Mouse (Mus musculus) frontal cortex, postnatal 10 days (tissue): ENCODE data around the gene Cfap97d1.

Source experiments
- DNase-seq, 2 experiments: peaks; one replicate each; pipeline ENCODE4 v3.0.0; 2022; ENCODE audit warnings: low spot score in 2 of 2, mixed read lengths in 1 of 2

The Cfap97d1 gene

GRCm38 (mm10) chr11:101984054-101985025, at the start of gene Cfap97d1:
Gene Cfap97d1, plus strand, starts transcription at chr11:101984279.
- DNase-seq, result peak; percentile 92 to 94

GRCm38 (mm10) chr11:101935743-101936142, 48.3 kb upstream of the Cfap97d1 start:
- no peak for DNase-seq

- DNase-seq, result no peak
These were observed 47.7 kb upstream of the Cfap97d1 start for GRCm38 (mm10) chr11:101936421-101936820.

GRCm38 (mm10) chr11:101937108-101937507, 47.0 kb upstream of the Cfap97d1 start:
- no peak for DNase-seq

GRCm38 (mm10) chr11:101943055-101943454, 41.0 kb upstream of the Cfap97d1 start:
- no peak for DNase-seq

GRCm38 (mm10) chr11:101946525-101946924, 37.6 kb upstream of the Cfap97d1 start:
- DNase-seq, result no peak

- DNase-seq, result no peak
These were observed 34.1 kb upstream of the Cfap97d1 start for GRCm38 (mm10) chr11:101950021-101950420.

- DNase-seq, result no peak
These were observed 31.3 kb upstream of the Cfap97d1 start for GRCm38 (mm10) chr11:101952541-101953341.

GRCm38 (mm10) chr11:101953441-101953840, 30.6 kb upstream of the Cfap97d1 start:
- DNase-seq, result no peak

GRCm38 (mm10) chr11:101957476-101957875, 26.6 kb upstream of the Cfap97d1 start:
- no peak for DNase-seq

- no peak for DNase-seq
These were observed 21.0 kb upstream of the Cfap97d1 start for GRCm38 (mm10) chr11:101963043-101963442.

GRCm38 (mm10) chr11:101963473-101964291, 20.4 kb upstream of the Cfap97d1 start:
- no peak for DNase-seq

- no peak for DNase-seq
These were observed 19.4 kb upstream of the Cfap97d1 start for GRCm38 (mm10) chr11:101964647-101965046.

GRCm38 (mm10) chr11:101965553-101965952, 18.5 kb upstream of the Cfap97d1 start:
- DNase-seq, result no peak

- DNase-seq, result no peak
These were observed 17.0 kb upstream of the Cfap97d1 start, which contains the start of gene Sost for GRCm38 (mm10) chr11:101966965-101967614. Gene Sost, minus strand, starts transcription at chr11:101967015.

- DNase-seq, result no peak
These were observed 15.8 kb upstream of the Cfap97d1 start for GRCm38 (mm10) chr11:101968311-101968710.

- DNase-seq, result peak; percentile 54 to 79
These were observed 15.3 kb upstream of the Cfap97d1 start for GRCm38 (mm10) chr11:101968791-101969190.

GRCm38 (mm10) chr11:101969835-101970234, 14.2 kb upstream of the Cfap97d1 start:
- no peak for DNase-seq

GRCm38 (mm10) chr11:101971410-101971809, 12.7 kb upstream of the Cfap97d1 start:
- DNase-seq, result no peak

- no peak for DNase-seq
These were observed 12.0 kb upstream of the Cfap97d1 start for GRCm38 (mm10) chr11:101972097-101972496.

GRCm38 (mm10) chr11:101972651-101973050, 11.4 kb upstream of the Cfap97d1 start:
- no peak for DNase-seq
